Mouse (Mus musculus) common myeloid progenitor, adult 5-6 weeks (primary cell): Measurements from ENCODE around the gene Cfap74. TPM values are rescaled to one million over a fixed set of nuclear protein-coding genes. Genes with fewer than 3 reads are reported as not detected.

Experiments used
- ATAC-seq: replicated peaks from 2 replicates; pipeline ENCODE4 v1.8.0; 2016; ENCODE audit warnings: low read depth, mild to moderate bottlenecking, moderate TSS enrichment, inconsistent platforms; ENCODE audit not compliant: poor library complexity, severe bottlenecking
- total RNA-seq: library from RNA; stranded (forward); fragments of 200-1000, 187-1606 nt; gene quantifications from 2 replicates; pipeline ENCODE4 v1.2.3, GENCODE M21; 2017

Cfap74 gene
- 0.23 and 0.29 TPM in 2 replicates for total RNA-seq

DNA sequence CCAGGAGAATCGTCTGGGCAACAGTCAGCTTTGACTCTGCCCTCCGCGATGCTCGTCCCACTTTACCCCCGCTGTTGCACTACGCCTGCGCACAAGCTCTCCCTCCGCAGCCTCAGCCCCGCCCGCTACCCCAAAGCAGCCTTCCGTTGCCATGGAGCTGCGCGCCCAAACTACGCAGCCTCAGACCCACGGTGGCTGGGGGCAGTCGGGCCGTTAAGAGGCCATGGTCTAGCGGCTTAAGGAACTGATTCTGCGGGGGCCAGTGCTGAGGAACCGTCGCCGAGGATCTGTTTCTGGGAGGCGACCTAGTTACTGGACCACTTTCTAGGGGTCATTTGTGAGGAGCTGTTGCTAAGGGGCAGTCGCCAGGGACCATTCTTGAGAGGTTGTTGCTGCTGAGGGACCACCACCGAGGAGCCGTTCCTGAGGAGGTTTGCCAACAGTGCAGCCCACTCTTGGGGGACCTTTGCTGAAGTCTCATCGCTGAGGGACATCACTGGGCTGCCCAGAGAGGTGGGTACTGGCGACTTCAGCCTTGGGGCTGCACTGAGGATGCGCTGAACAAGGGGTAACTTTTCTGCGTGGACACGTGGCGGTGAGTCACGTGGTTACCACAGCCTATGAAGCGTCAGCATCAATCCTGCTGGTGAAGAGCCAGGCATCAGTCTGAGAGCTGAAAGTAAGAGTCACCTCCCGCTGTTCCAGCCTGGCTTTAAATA is at the start of gene Cfap74:
Cfap74 (plus strand) TSS at position 133 of the 719 bp plus-strand sequence.
- ATAC-seq = peak; percentile 81

- no peak for ATAC-seq
Measured at GRCm38 (mm10) chr4:155359560-155360464, 49.2 kb upstream of the Cfap74 start.

DNA sequence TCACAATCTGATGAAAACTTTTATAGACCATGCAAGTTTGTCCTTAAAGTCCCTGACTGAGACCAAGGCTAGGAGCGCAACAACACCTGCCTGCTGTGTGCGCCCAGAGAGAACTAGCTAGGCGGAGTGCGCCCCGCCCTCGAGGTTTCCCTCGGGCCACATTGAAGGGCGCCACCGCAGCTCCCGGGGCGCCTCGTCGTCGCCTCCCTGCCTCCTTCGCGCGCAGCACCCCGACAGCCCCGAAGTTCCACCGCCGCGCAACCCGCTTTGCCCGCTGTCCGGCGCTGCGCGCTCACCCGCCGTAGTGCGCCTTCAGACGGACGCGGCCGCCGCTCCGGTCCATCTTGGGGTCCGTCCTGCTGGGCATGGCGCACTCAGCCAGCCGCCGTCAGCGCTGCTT is 48.1 kb upstream of the Cfap74 start:
- no peak for ATAC-seq

GRCm38 (mm10) chr4:155361303-155361791 is 47.6 kb upstream of the Cfap74 start, which contains the start of gene Prkcz:
Prkcz (minus strand) TSS chr4:155361361.
- no peak for ATAC-seq

DNA sequence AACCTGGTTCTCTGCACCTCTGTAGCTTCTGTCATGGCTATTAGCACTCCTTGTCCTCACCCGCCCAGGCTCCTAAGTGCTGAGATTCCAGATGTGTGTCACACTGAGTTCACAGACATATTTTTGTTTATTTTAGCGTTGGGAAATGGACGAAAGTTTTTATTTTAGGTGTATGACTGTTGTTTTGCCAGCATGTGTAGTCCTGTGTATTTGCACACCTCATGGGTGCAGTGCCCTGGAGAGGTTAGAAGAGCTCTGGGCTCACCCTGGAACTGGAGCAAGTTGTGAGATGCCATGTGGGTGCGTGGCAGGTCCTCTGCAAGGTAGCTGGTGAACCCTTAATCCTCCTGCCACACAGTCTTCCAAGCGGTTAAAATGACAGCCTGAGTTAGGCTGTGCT is 46.5 kb upstream of the Cfap74 start:
- no peak for ATAC-seq

DNA sequence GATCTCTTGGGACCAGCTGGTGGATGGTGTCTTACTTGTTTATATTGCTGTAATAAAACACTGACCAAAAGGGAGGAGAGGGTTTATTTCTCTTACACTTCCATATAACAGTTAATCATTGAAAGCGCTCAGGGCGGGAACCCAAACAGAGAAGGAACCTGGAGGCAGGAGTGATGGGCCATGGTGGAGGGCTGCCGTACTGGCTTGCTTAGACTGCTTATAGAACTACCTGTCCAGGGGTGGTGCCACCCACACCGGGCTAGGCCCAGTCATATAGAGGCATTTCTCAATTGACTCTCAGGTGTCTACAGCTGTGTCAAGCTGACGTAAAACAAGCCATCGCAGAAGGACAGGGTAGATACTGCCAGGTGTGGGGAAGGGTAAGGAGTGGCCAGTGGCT is 42.2 kb upstream of the Cfap74 start:
- no peak for ATAC-seq

DNA sequence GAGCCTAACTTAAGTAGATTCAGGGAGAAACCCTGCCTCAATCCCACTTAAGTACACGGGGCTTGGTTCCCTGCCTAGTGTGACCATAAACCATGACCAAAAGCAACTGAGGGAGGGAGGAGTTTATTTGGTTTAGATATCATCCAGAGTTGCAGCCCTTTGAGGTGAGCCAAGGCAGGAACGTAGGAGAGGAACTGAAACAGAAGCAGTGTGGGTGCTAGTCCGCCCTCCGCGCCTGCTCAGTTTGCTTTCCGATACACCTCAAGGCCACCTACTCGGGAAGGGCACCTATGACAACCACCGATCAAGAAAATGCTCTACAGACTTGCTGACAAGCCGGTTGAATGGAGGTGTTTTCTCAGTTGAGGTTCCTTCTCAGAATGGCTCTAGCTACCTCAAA is 41.3 kb upstream of the Cfap74 start:
- ATAC-seq = no peak

DNA sequence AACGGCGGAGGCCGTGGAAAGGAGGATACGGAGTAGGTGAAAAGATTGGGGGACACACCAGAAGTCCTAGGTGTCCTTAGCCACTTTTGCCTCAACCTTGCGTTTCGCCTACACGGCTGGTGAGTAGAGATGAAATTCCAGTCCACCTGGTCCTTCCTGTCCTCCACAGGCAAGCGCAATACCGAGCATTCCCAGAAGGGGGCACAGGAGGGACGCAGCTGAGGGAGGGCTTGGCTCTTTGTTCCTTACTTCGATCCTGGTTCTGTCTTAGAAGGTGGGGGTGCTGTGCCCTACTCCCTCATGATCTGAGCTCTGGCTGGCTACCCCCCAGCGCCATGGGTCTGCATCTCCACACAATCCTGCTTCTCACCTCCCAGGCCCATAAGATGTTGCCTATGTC is 40.3 kb upstream of the Cfap74 start:
- ATAC-seq = peak; percentile 77

GRCm38 (mm10) chr4:155370737-155371715 is 38.0 kb upstream of the Cfap74 start:
- no peak for ATAC-seq

DNA sequence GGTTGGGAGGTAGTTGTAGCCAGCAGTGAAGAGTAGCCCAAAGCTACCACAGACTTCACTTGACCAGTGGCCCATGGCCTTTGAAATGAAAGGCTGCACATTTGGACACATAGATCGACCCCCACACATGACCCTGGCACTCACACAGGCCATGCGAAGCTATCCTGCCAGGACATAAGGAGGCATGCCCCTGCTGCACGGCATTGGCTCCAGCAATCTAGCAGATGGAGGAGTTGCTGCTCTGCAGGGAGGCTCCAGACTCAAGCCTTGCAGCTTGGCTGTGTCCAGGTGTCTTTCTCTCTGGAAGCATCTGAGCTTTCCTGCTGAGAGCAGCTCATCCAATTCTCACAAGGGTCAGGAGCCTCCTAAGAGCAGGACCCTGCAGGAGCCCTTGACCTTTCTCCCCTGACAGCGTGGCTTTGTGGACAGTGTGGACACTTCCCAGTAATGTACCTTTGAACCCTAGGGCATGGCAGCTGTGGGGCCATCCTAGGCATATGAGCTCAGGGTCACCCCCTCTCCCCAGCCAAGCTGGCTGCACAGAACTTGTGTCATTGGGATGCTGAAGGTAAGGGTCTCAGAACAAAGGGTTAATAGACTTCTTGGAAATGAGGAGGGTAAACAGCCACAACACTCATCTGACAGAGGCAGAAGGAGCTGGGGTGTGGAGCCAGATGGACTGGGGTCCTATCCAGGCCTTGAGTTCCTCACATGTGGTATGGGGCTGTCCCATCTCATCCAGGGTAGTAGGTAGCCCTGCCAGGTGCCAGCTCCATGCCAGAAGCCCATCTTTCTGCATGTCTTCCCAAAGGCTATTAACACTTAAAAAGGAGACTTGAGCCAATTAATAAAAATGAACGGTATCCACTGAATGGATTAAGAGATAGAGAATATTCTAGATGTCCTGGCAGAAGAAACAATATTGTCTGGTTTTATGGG is 36.9 kb upstream of the Cfap74 start:
- ATAC-seq = no peak

- ATAC-seq = no peak
Measured at GRCm38 (mm10) chr4:155381974-155382373, 27.0 kb upstream of the Cfap74 start.

- ATAC-seq = no peak
Measured at GRCm38 (mm10) chr4:155382752-155383151, 26.2 kb upstream of the Cfap74 start.

GRCm38 (mm10) chr4:155383326-155383725 is 25.7 kb upstream of the Cfap74 start:
- no peak for ATAC-seq

- no peak for ATAC-seq
Measured at GRCm38 (mm10) chr4:155387166-155387565, 21.8 kb upstream of the Cfap74 start.

GRCm38 (mm10) chr4:155395471-155395870 is 13.5 kb upstream of the Cfap74 start:
- no peak for ATAC-seq

DNA sequence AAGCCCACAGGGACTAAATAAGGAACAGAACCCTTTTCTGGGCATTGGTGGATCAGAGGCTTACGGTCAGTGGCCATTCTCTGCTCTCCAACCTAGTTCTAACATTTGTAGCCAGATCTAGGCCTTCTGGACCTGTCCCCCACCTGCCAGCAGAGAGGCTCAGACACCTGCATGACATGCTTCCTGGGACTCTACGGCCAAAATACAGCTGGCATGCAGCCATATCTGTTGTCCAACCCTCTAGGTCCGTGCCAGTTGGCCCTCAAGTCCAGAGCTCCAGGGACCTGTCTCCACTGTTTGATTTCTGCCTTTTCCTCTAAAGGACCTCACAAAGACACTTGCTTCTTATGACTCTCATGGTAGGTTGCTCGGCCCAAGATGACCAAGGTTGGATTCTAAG is 12.2 kb upstream of the Cfap74 start:
- no peak for ATAC-seq

DNA sequence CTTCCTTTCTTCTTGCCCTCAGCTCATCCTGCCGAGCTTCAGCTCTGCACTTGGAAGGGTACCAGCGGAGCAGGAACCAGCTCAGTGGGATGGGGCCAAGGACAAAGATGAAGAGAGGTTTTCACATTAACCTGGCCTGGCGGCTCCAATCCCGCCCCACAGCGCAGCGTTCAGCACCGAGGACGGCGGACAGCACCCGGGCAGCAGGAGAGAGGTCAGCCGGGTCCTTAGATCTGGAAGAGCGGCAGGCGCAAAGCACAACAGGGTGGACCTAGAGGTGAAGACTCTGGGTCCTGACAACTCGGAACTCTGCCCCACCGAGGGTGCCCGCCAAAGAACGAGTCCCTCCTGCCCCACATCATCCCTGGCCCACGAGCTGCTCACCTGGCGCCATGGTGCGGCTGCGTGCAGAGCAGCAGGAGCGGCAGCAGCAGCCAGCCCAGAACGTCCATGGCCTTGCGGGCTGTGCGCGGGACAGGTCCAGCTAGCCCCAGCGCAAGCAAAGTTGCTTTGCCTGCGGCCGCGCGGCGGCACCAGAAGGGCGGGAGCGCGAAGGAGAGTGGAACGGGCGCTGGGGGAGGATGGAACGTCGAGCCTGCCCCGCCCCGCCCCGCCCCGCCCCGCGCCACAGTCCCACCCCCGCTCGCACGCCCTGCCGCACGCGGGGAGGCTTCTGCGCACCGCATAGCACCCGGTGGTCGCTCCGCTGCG is 11.3 kb upstream of the Cfap74 start, which contains the start of gene Gabrd:
Gabrd (minus strand) TSS at position 602 of the 711 bp plus-strand sequence.
- peak; percentile 92 for ATAC-seq

DNA sequence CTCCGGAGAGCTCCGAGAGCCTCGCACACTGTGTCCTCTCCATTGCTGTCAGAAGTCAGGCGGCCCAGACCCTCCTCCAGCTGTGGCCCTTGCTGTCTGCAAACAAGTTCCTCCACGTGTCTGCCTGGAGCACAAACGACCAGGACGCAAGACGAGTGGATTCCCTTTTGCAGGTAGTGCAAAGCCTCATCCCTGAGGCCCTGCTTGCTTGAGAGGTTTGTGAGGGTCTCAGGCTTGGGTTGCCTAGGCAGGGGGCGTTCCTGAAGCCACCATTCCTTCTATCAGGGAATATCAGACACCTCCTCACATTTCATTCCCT is 10.8 kb upstream of the Cfap74 start:
- ATAC-seq = no peak
